1 mouse cellular context compared by ENCODE assay signal in genomic region chr16:55892484-55892883, GRCm38 (mm10).
TF ChIP-seq lines count a peak whose summit lies in the region.

No protein-coding gene starts in this region.

TF ChIP-seq in CH12.LX, 34 proteins besides CTCF, POLR2A, EP300 and RAD21 (continued from another document):
- TF ChIP-seq HCFC1 (IDR thresholded peaks at IDR 0.05; ENCODE audit: low read depth, low read length) (peak; percentile 43), CHD1 (IDR thresholded peaks at IDR 0.05; ENCODE audit: low read depth, low read length) (0 out of 2 replicates have a peak, but pooled peaks have one; percentile 76), MXI1 (IDR thresholded peaks at IDR 0.05; ENCODE audit: low read depth, low read length) (peak; percentile 71), MYC (IDR thresholded peaks at IDR 0.05; ENCODE audit: low read depth, low read length) (peak; percentile 91), TBP (conservative IDR thresholded peaks at IDR 0.05; ENCODE audit: low read depth, low read length) (no peak), MAX (IDR thresholded peaks at IDR 0.05; ENCODE audit: low read length) (peak; percentile 79), MEF2A (IDR thresholded peaks at IDR 0.05; ENCODE audit: borderline replicate concordance, low read depth, low read length) (peak; percentile 74; the same call in 1 of the 2 replicates), JUN (IDR thresholded peaks at IDR 0.05; ENCODE audit: insufficient read depth, low read depth, low read length) (no peak), ETS1 (conservative IDR thresholded peaks at IDR 0.05; ENCODE audit: low read depth, low read length) (peak; percentile 50), IRF4 (IDR thresholded peaks at IDR 0.05; ENCODE audit: low read depth, low read length) (peak; percentile 86), RCOR1 (conservative IDR thresholded peaks at IDR 0.05; ENCODE audit: low read depth, low read length) (peak; percentile 83; the same call in 1 of the 2 replicates), ZNF384 (IDR thresholded peaks at IDR 0.05; ENCODE audit: low read depth, low read length) (peak; percentile 93), POLR2AphosphoS2 (IDR thresholded peaks at IDR 0.05; ENCODE audit: low read depth, low read length) (0 out of 2 replicates have a peak, but pooled peaks have one; percentile 41), GABPA (IDR thresholded peaks at IDR 0.05; ENCODE audit: insufficient replicate concordance, low read depth, low read length) (no peak), ZMIZ1 (IDR thresholded peaks at IDR 0.05; ENCODE audit: low read depth, low read length) (peak; percentile 55), JUND (conservative IDR thresholded peaks at IDR 0.05; ENCODE audit: low read depth, low read length) (no peak), PAX5 (IDR thresholded peaks at IDR 0.05; ENCODE audit: low read length) (no peak), ZKSCAN1 (IDR thresholded peaks at IDR 0.05; ENCODE audit: borderline replicate concordance, low read depth, low read length) (no peak)
TF ChIP-seq in CH12.LX: peak in this region for 22.
